Mouse (Mus musculus): ENCODE measurements at regions not wholly inside any gene's neighbourhood (a gene's known extent, or its start where the extent isn't known, plus 50 kb on each side); places are given as distances from the start of the nearest gene placed in this dataset.

DNA sequence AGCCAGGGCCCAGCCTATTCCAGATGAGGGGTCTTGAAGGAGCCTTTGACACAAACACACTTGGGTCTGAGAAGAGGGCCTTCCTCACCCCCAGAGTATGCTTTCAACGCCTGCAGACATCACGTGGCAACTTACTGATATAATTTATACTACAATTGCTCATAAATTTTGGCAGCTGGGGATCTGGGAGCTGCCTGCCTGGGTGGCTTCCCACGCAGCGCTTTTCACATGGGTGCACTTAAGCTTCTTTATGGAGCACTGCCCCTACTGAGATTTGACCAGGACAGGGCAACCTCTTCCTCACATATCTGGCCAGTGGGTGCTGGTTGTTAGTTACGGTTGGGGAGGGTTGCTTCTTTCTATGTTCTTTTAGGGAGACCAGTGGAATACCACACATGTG lies 61.6 kb downstream of the Spesp1 start:
- DNase-seq, result no peak

DNA sequence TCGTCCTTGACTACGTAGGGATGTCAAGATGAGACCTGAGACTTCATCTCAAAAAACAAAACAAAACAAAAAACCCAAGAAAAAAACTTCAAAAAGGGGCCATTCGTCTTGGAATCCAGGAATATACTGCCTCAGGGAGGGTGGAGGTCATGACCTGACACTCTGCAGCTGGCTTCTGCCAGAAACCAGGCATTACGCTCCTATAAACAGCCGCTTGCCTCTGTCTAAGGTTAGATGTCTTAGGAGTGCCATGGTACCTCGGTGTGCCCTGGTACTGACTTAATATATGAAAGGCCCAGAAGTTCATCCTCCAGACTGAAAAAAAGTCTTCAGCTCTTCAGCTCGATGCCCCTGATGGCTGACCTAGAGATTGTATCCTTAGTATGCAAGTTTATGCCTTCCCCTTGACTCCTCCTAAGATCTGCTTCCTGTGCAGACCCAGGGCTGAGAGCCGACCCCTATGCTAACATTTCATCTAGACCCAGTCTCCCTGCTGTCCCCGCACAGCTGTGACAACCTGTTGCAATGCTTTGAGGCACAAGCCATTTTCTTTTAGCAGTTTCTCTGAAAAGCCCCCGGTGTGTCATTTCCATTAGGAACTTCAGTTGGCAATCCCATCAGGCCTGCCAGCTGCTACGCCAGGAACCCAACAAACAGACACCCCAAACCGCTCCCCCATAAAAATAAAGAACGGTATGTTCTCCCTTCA lies 66.7 kb downstream of the Spesp1 start:
- no peak for DNase-seq

DNA sequence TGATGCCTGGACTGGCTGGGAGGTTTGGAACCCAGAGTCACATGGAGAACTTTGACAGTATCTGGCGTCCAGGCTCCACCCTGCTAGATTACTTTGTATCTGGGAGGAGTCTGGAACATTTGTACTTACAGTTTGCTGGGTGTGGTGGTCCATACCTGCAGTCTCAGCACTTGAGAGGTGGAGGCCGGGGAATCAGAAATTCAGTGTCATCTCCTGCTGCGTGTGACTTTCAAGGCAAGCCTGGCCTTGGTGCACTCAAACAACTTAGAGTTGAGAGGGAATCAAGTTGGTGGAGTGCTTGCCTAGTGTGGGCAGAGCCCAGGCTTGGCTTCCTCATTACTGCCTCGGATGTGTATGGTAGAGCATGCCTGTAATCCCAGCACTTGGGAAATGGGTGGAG lies 67.5 kb downstream of the Spesp1 start:
- no peak for DNase-seq

DNA sequence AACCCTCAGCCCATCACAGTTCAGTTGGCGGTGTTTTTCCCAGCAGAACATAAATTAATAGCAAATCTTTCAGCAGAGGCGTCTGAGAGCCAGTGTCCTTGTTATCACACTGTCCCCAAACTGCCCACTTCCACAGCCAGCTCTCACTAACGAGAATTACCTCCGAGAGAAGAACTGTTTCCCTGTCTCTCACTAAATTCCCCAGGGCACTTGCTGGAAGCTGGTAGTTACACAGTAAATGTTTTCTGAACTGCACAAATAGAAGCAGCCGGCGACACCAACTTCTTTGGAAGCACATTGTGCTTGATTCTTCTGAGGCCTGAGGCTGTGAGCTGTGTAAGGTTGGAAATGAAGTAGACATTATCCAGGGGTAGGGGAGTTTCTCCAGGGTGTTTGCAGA lies 69.4 kb downstream of the Spesp1 start:
- DNase-seq, result no peak

DNA sequence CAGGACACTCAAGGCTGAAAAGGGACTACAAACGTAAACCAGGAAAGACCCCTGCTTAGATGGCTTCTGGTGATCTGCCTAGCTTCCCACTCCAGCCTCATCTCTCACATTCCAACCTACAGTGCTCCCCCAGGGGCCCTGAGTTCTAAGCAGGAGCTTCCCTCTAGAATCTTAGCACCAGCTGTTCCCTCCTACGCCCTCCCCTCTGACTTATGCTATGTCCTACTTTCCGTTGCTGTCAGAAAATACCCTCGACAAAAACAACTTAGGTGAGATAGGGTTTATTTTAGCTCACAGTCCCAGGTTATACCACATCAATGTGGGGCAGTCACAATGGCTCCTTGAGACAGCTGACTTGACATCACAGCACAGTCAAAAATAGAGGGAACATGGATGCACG lies 71.2 kb downstream of the Spesp1 start:
- no peak for DNase-seq

- DNase-seq, result no peak
Measured at GRCm38 (mm10) chr9:62208436-62208835, 73.6 kb downstream of the Spesp1 start.

GRCm38 (mm10) chr9:62205264-62205663 lies 76.7 kb downstream of the Spesp1 start:
- DNase-seq, result peak; percentile 57

DNA sequence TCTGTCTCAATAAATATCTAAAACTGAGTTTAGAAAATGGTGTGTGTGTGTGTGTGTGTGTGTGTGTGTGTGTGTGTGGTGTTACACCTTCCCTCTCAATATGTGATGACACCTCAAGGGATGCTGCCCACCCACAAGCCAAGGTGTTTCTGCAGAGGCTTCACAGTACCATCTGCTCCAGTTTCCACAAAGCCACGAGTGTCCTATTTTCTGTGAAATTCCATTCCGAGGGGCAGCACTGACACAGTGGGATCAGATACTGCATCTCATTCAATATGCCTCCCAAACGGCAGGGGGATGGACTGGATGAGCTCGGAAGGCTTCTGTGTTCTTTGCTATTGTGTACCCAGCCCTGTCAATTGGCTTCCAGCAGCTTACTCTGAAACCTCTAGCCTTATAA lies 78.5 kb downstream of the Spesp1 start:
- DNase-seq, result no peak

DNA sequence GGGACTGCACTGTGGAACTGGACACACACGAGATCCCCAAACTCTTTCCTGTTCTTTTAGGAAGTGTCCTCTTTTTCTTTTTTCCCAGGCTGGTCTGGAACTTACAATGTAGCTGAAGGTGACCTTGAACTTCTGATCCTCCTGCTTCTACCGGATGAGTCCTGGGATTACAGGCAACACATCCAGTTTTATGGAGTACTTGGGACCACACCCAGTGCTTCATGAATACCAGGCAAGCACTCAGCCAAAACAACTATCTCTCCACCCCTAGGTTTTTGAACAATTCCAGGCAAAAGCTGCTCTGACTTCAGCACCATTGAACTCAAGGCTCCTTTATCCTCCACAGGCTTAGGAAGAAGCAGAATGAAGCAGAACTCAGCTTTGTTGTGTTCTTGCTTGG lies 79.7 kb downstream of the Spesp1 start:
- DNase-seq, result no peak

DNA sequence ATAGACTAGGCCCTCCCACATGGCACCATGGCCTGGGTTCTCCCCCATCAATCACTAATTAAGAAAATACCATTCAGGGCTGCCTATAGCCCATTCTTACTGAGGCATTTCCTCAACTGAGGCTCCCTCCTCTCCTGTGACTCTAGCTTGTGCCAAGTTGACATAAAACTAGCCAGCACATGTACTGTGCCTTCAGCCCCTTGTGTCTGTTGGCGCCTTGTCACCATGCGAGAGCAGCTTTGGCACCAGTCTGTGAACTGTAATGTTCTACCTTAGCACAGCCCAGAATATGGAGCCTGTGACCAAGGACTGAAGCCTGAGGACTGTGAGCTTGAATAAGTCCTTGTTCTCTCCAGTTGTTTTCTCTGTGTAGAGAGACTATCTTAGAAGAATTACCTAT lies 75.0 kb upstream of the Glce start:
- no peak for DNase-seq

DNA sequence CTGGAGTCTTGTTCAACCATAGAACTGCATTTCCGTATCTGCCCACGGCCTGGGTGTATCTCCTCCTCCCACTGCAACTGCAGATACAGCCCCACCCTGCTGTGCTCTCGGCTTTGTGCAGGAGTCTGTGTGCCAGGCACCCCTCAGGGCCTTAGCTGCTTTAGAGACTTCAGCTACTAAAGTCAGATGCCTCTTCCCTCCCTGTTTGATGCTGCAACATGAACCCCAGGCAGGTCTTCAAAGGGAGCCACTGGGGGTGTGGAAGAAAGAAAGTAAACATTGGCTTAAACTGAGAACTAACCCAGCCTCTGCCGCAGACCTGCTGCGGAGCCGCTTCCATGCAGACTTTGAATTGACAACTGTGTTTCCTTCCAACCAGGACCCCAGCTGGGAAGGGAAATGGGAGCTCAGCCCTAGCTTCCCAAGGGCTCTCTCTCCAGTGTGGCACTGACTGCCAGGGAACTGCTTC lies 70.0 kb upstream of the Glce start:
- DNase-seq, result peak; percentile 4

- no peak for DNase-seq
Measured at GRCm38 (mm10) chr9:62190474-62190873, 68.0 kb upstream of the Glce start.

- no peak for DNase-seq
Measured at GRCm38 (mm10) chr9:62188835-62189234, 66.4 kb upstream of the Glce start.

DNA sequence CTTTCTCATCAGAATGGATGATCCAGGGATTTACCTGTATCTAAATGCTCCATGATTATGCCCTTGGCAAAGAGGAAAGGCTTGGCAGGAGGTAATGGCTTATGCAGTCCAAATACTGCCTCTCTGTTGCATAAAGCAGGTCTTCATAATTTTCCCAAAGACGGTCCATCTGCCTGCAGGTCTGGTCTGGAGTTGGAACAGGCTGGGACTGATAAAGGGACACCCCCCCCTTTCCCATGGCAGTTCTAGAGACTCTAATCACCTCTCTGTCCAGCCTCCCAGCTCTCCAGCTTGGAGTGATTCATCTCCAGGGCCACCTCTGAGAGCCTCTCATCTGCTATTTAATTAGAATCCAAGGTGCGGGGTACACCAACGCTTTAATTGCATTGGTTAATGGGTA lies 65.9 kb upstream of the Glce start:
- DNase-seq, result no peak

- DNase-seq, result peak; percentile 7
Measured at GRCm38 (mm10) chr9:62186886-62187285, 64.4 kb upstream of the Glce start.

DNA sequence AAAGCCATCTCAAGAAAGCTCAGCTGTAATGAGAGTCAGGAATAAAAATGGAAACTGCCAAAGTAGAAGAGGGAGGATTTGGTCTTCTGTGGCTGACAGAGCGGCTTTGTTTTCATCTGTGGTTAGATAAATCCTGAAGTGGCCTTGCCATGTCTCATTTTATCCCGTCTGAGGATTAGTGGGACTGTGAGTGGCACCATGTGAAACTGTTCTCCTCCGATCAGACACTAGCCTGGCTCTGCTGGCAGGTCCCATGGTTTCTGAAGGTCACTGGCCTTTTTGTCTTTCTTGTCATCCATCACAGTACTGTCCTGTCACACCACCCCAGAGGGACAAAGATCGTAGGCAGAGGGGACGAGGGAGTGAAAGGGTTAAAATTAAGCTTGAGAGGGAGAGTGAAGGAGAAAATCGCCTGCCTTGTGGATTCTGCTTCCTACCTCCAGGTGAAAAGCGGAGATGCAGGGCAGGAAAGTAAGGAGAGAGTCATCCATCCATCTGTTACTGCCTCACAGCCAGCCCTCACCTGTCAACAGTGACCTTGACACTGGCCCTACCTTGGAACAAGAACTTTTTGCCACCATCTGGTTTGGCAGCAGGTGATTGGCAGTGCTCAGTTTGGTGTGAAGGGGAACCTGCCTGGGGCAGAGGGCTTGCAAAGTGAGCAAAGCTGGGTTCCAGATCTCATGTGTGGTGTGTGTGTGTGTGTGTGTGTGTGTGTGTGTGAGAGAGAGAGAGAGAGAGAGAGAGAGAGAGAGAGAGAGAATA lies 63.2 kb upstream of the Glce start:
- no peak for DNase-seq

DNA sequence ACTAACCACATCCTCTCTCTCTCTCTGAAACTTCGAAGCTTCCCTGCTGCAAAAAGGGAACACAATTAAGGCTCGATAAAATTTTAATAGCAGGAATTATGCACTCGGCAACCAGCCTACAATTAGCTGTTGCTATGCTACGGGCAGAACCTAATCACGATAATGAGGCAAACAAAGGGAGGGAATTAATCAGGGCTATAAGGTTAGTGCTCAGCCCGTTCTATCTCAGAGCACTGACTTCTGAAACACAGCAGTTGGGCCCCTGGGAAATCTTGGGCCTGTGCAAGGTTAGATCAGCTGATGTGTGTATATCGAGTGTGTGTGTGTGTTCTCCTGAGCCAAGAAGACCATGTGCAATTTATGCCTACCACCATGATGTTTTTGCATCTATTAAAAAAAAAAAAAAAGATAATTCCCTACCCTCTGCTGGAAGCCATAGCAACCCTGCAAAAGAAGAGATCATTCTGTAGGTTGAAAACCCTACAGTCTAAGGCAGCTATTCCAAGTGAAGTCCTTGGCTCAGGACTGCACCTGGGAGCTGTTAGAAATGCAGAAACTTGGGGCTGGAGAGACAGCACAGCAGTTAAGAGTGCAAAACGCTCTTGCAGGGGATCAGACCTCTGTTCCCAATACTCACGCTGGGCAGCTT lies 58.9 kb upstream of the Glce start:
- no peak for DNase-seq

- no peak for DNase-seq
Measured at GRCm38 (mm10) chr9:62180456-62181181, 58.2 kb upstream of the Glce start.

DNA sequence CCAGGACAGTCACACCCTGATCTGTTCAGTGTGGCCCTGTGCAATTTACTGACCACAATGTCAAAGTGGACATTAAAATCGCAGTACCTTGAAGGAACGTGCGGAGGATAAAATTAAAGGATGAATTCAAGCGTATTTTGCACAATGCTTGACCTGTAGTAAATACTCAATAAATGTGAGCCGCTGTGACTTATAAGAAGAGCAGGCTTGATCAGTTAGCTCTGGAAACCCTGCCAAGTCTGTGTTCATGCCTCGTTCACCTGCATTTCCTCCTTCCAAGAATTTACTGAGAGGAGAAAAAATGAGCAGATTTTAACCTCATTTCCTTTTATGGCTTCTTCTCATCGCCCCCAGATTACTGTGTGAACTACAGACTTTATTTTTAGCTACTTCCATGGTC lies 52.2 kb upstream of the Glce start:
- no peak for DNase-seq
